Mouse (Mus musculus) kidney, embryonic 16.5 days (tissue): ENCODE results near the gene Ust. TPM values are rescaled to one million over a fixed set of nuclear protein-coding genes. Genes with fewer than 3 reads are reported as not detected.

ENCODE experiments used
- ATAC-seq: fragments of 200-750 bp; cut with Nextera tagmentation; 2 replicates; pipeline ENCODE4 v1.8.0; 2017; ENCODE audit warnings: moderate TSS enrichment; ENCODE audit not compliant: low FRiP score, low TSS enrichment
- H3K27ac ChIP-seq: fragments of 300-500 bp; sonication (generic); 2 replicates; pipeline ENCODE4 v1.5.1; 2014; ENCODE audit warnings: low read length
- H3K27me3 ChIP-seq: fragments of 300-500 bp; sonication (generic); 2 replicates; pipeline ENCODE4 v1.6.1; 2014; ENCODE audit warnings: low read length, control low read depth, mixed read lengths; ENCODE audit not compliant: insufficient read depth
- H3K36me3 ChIP-seq: fragments of 300-500 bp; sonication (generic); 2 replicates; pipeline ENCODE4 v1.6.1; 2014; ENCODE audit warnings: low read length, control low read depth, mixed read lengths; ENCODE audit not compliant: insufficient read depth
- H3K4me1 ChIP-seq: fragments of 300-500 bp; sonication (generic); 2 replicates; pipeline ENCODE4 v1.6.1; 2014; ENCODE audit warnings: low read length, control low read depth, mixed read lengths; ENCODE audit not compliant: insufficient read depth
- H3K4me2 ChIP-seq: fragments of 300-500 bp; sonication (generic); replicated peaks from 2 replicates; pipeline ENCODE4 v1.6.1; 2014; ENCODE audit warnings: low read depth, low read length
- H3K4me3 ChIP-seq: fragments of 300-500 bp; sonication (generic); 2 replicates; pipeline ENCODE4 v1.5.1; 2014; ENCODE audit warnings: mild to moderate bottlenecking, low read length
- H3K9ac ChIP-seq: fragments of 300-500 bp; sonication (generic); replicated peaks from 2 replicates; pipeline ENCODE4 v1.6.1; 2014; ENCODE audit warnings: low read length
- H3K9me3 ChIP-seq: fragments of 300-500 bp; sonication (generic); 2 replicates; pipeline ENCODE4 v1.6.1; 2016; ENCODE audit warnings: low read length, control low read depth
- WGBS: fragments of 180-500 bp; shearing (Covaris S2); extraction: QIAGEN DNeasy Blood & Tissue Kit; methylation state at CpG from one replicate; pipeline ENCODE4 v1.1.7; 2014; 5-methylcytosine and 5-hydroxymethylcytosine counted together
- polyA plus RNA-seq: library from polyadenylated mRNA; unstranded; fragments of >200 nt; fragmentation: Nextera tagmentation; extraction: Ambion mirVana; gene quantifications from 2 replicates; pipeline ENCODE4 v1.2.1, GENCODE M21; 2015

Ust gene
- polyA plus RNA-seq, 1 experiment from 2014 or later: 4.9 TPM

GRCm38 (mm10) chr10:8525354-8525753 is 6.7 kb upstream of the Ust start:
- Histone ChIP-seq H3K9me3 (no peaks in the 10 kb centered on the region), H3K27me3 (no peaks in the 10 kb centered on the region), H3K9ac (no peak overlapping the region), H3K36me3 (no peaks in the 10 kb centered on the region), H3K4me3 (no peak overlapping the region), H3K4me1 (no peaks in the 10 kb centered on the region), H3K27ac (no peak overlapping the region), H3K4me2 (no peak overlapping the region)
- no peak for ATAC-seq
- 90% methylated on average over 1 of the region's 1 CpGs for WGBS

- WGBS: 85% methylated on average over 6 of the region's 6 CpGs
- Histone ChIP-seq H3K4me1 (peaks cover 15% of the 10 kb centered on the region), H3K36me3 (no peaks in the 10 kb centered on the region), H3K9ac (no peak overlapping the region), H3K27me3 (peaks cover 6% of the 10 kb centered on the region), H3K4me3 (no peak overlapping the region), H3K9me3 (no peaks in the 10 kb centered on the region), H3K4me2 (no peak overlapping the region), H3K27ac (no peak overlapping the region)
- ATAC-seq: no peak
Measured at GRCm38 (mm10) chr10:8521536-8521935, 2.9 kb upstream of the Ust start.

GRCm38 (mm10) chr10:8520766-8521395 is 2.3 kb upstream of the Ust start:
- no peaks in the 10 kb centered on the region for H3K9me3 ChIP-seq
- H3K4me1 ChIP-seq: peaks cover 15% of the 10 kb centered on the region
- 77% methylated on average over 7 of the region's 7 CpGs for WGBS
- H3K27ac ChIP-seq: no peak overlapping the region
- no peak overlapping the region for H3K4me2 ChIP-seq
- H3K9ac ChIP-seq: no peak overlapping the region
- ATAC-seq: no peak
- peaks cover 8% of the 10 kb centered on the region for H3K27me3 ChIP-seq
- H3K36me3 ChIP-seq: no peaks in the 10 kb centered on the region
- H3K4me3 ChIP-seq: no peak overlapping the region

- WGBS: 2% methylated on average over 16 of the region's 18 CpGs
- Histone ChIP-seq H3K4me1 (peaks cover 21% of the 10 kb centered on the region), H3K36me3 (no peaks in the 10 kb centered on the region), H3K4me2 (peak overlapping the region; percentile 87), H3K9ac (peak overlapping the region; percentile 75), H3K9me3 (no peaks in the 10 kb centered on the region), H3K27me3 (peaks cover 8% of the 10 kb centered on the region), H3K4me3 (peak overlapping the region; percentile 64), H3K27ac (peak overlapping the region; percentile 8; the same call in 1 of the 2 replicates)
- ATAC-seq: peak; percentile 15; the same call in 1 of the 2 replicates
Measured at GRCm38 (mm10) chr10:8519014-8519491, 428 bp upstream of the Ust start.

GRCm38 (mm10) chr10:8517591-8518140 is 959 bp downstream of the Ust start:
- Histone ChIP-seq H3K27me3 (peaks cover 8% of the 10 kb centered on the region), H3K4me2 (peak overlapping the region; percentile 87), H3K36me3 (no peaks in the 10 kb centered on the region), H3K9ac (peak overlapping the region; percentile 75), H3K27ac (no peak overlapping the region; the same call in 1 of the 2 replicates), H3K4me1 (peaks cover 29% of the 10 kb centered on the region), H3K4me3 (peak overlapping the region; percentile 64), H3K9me3 (no peaks in the 10 kb centered on the region)
- under 1% methylated on average over 26 of the region's 26 CpGs for WGBS
- peak; percentile 8 for ATAC-seq

- no peaks in the 10 kb centered on the region for H3K9me3 ChIP-seq
- H3K9ac ChIP-seq: peak overlapping the region; percentile 75; the same call in 1 of the 2 replicates
- H3K4me3 ChIP-seq: peak overlapping the region; percentile 64
- peak overlapping the region; percentile 87 for H3K4me2 ChIP-seq
- H3K27me3 ChIP-seq: peaks cover 8% of the 10 kb centered on the region
- no peak overlapping the region for H3K27ac ChIP-seq
- H3K4me1 ChIP-seq: peaks cover 29% of the 10 kb centered on the region
- H3K36me3 ChIP-seq: no peaks in the 10 kb centered on the region
- no peak for ATAC-seq
- 15% methylated on average over 9 of the region's 9 CpGs for WGBS
Measured at GRCm38 (mm10) chr10:8516916-8517524, 1.6 kb downstream of the Ust start.

- peaks cover 6% of the 10 kb centered on the region; the same call in 1 of the 2 replicates for H3K27me3 ChIP-seq
- no peaks in the 10 kb centered on the region for H3K36me3 ChIP-seq
- H3K27ac ChIP-seq: peak overlapping the region; percentile 71
- H3K4me2 ChIP-seq: no peak overlapping the region
- ATAC-seq: peak; percentile 71; the same call in 1 of the 2 replicates
- peaks cover 25% of the 10 kb centered on the region for H3K4me1 ChIP-seq
- H3K4me3 ChIP-seq: no peak overlapping the region
- H3K9me3 ChIP-seq: no peaks in the 10 kb centered on the region
- H3K9ac ChIP-seq: no peak overlapping the region
- 40% methylated on average over 3 of the region's 3 CpGs for WGBS
Measured at GRCm38 (mm10) chr10:8513690-8514089, 4.9 kb downstream of the Ust start.

GRCm38 (mm10) chr10:8512222-8512621 is 6.4 kb downstream of the Ust start:
- ATAC-seq: no peak
- H3K4me1 ChIP-seq: peaks cover 18% of the 10 kb centered on the region

GRCm38 (mm10) chr10:8511760-8512159 is 6.9 kb downstream of the Ust start:
- peaks cover 14% of the 10 kb centered on the region; the same call in 1 of the 2 replicates for H3K4me1 ChIP-seq
- H3K36me3 ChIP-seq: no peaks in the 10 kb centered on the region
- H3K4me2 ChIP-seq: no peak overlapping the region
- ATAC-seq: no peak
- H3K9me3 ChIP-seq: no peaks in the 10 kb centered on the region
- WGBS: 47% methylated on average over 8 of the region's 8 CpGs
- no peak overlapping the region for H3K4me3 ChIP-seq
- H3K27ac ChIP-seq: no peak overlapping the region
- H3K9ac ChIP-seq: no peak overlapping the region
- 0 out of 2 replicates have a peak, but pooled peaks cover 2% of the 10 kb centered on the region for H3K27me3 ChIP-seq

More at GRCm38 (mm10) chr10:8512222-8512621, 6.4 kb downstream of the Ust start:
- Histone ChIP-seq H3K9me3 (no peaks in the 10 kb centered on the region), H3K9ac (no peak overlapping the region), H3K4me2 (no peak overlapping the region), H3K27me3 (0 out of 2 replicates have a peak, but pooled peaks cover 2% of the 10 kb centered on the region), H3K27ac (no peak overlapping the region), H3K4me3 (no peak overlapping the region), H3K36me3 (no peaks in the 10 kb centered on the region)
- WGBS: 78% methylated on average over 6 of the region's 6 CpGs

GRCm38 (mm10) chr10:8506247-8506573 is 12.4 kb downstream of the Ust start:
- no peak overlapping the region for H3K4me2 ChIP-seq

More at GRCm38 (mm10) chr10:8506247-8506573, 12.4 kb downstream of the Ust start:
- H3K9me3 ChIP-seq: peaks cover 2% of the 10 kb centered on the region; the same call in 1 of the 2 replicates
- peaks cover 12% of the 10 kb centered on the region; the same call in 1 of the 2 replicates for H3K4me1 ChIP-seq
- no peaks in the 10 kb centered on the region for H3K27me3 ChIP-seq
- H3K4me3 ChIP-seq: no peak overlapping the region
- ATAC-seq: no peak
- WGBS: 48% methylated on average over 3 of the region's 3 CpGs
- H3K36me3 ChIP-seq: no peaks in the 10 kb centered on the region
- no peak overlapping the region for H3K27ac ChIP-seq
- H3K9ac ChIP-seq: no peak overlapping the region
